Mouse (Mus musculus): Measurements from ENCODE around the gene Psip1.

Gene Psip1

GRCm38 (mm10) chr4:83412060-83412459, 74.2 kb downstream of the Psip1 start:
- ChIA-PET CTCF (interaction anchor here in 1 of 4 experiments (0.6 kb wide), 1 partner anchor 166 kb away, joined by 3 read pairs; no protein-coding TSS in a partner anchor), POLR2A (interaction anchor here in 1 of 4 experiments (0.6 to 1.7 kb wide), 3 partner anchors 83 to 114 kb away, joined by 3 to 6 read pairs (median 3); partner anchors contain the start of gene Ccdc171)

DNA sequence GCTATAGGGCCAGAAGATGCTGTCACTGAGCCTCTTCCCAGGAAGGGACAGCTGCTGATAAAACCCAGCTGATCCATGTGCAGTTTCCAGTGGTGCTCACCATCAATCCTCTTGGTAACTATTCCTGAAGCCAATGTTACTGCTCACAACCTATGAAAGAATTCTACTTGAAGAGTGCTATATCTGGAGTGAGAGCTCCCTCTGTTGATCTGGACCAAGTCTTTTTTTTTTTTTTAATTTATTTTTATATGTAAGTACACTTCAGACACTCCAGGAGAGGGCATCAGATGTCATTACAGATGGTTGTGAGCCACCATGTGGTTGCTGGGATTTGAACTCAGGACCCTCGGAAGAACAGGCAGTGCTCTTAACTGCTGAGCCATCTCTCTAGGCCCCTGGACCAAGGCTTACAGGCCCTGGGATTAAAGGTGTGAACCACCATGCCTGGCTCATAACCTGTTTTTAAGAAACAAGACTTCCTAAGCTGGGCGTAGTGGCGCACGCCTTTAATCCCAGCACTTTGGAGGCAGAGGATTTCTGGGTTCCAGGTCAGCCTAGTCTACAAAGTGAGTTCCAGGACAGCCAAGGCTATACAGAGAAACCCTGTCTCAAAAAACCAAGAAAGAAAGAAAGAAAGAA, 76.3 kb downstream of the Psip1 start:
- ChIA-PET CTCF (interaction anchor here in 2 of 4 experiments (0.6 to 1.8 kb wide), 3 partner anchors 26 to 1106 kb away, joined by 3 to 7 read pairs (median 4); no protein-coding TSS in a partner anchor), POLR2A (interaction anchor here in 1 of 4 experiments (1.2 kb wide), 1 partner anchor 68 kb away, joined by 3 read pairs; no protein-coding TSS in a partner anchor)

DNA sequence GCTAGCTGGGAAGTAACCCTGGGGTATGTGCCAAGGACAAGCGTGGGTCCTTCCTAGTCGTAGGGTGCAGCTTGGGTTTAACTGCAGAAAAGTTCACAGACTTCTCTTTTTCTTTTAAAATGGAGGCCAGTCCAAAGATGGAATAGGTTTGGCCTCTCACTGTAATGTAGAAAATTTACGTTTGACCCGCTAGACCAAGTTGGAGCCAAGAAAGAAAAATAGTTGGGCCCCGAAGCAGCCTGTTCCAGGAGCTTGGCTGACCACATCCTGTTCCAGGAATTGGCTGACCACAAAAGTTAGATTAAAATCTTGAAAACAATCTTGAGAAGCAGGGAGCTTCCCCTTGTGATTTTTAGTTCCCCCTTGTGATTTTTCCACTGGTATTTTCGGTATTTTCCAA, 78.6 kb downstream of the Psip1 start:
- CTCF ChIA-PET: interaction anchor here in 3 of 4 experiments (0.6 to 1.7 kb wide), 4 partner anchors 9 to 152 kb away, joined by 3 to 13 read pairs (median 4); partner anchors contain the start of gene Ttc39b (in 1 of the 3)
- POLR2A ChIA-PET: interaction anchor here (0.7 to 2.1 kb wide), 6 partner anchors 8 to 184 kb away, joined by 3 to 11 read pairs (median 4); partner anchors contain the start of gene Snapc3 (in 1 of the 4)
